Comparison of ENCODE assay signal across 1 mouse cellular context in the genomic region with DNA sequence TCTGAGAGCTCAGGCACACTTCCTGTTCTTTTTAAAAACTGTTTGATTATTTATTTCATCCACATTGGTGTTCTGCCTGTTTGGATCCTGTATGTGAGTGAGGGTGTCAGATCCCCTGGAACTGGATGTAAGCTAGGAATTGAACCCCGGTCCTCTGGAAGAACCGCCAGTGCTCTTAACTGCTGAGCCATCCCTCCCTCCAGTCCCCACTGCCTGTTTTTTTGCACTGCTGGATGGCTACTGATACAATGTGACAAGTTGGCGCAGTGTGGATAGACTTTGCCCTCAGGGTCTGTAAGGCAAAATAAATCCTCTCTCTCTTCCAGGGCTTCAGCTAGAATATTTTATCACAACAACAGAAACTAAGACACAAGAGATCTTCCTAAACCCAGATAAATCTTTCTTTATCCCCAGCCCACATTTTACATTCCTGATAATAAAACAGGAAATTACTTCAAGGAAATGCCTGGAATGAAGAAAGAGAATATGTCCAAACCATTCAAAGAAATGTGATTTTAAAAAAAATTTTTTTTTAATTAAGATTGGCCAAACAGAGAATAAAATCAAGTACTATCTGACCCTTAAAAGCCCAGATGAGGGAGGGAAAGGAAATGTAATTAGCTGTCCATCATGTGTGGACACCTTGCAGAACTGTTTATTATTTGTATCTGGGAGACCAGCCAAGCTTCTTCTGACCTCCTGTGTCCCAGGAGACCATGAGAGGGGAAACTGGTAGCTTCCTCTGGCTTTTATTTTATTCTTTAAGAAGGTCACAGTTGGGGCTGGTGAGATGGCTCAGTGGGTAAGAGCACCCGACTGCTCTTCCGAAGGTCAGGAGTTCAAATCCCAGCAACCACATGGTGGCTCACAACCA.
TF ChIP-seq lines count a peak whose summit lies in the region.

No protein-coding gene starts in this region.

TF ChIP-seq in CH12.LX, 34 proteins besides CTCF, POLR2A, EP300 and RAD21:
- TF ChIP-seq ETS1 (conservative IDR thresholded peaks at IDR 0.05; ENCODE audit: low read depth, low read length) (no peak), TBP (conservative IDR thresholded peaks at IDR 0.05; ENCODE audit: low read depth, low read length) (0 out of 2 replicates have a peak, but pooled peaks have one; percentile 62)
